Mouse (Mus musculus): ENCODE data around the gene Gm4952. TPM values are rescaled to one million over a fixed set of nuclear protein-coding genes. Genes with fewer than 3 reads are reported as not detected.

The Gm4952 gene
- polyA plus RNA-seq (2015; fragmentation: Nextera tagmentation; extraction: Ambion mirVana) = 0.13 TPM in 1 of 2 replicates, not detected in the other

DNA sequence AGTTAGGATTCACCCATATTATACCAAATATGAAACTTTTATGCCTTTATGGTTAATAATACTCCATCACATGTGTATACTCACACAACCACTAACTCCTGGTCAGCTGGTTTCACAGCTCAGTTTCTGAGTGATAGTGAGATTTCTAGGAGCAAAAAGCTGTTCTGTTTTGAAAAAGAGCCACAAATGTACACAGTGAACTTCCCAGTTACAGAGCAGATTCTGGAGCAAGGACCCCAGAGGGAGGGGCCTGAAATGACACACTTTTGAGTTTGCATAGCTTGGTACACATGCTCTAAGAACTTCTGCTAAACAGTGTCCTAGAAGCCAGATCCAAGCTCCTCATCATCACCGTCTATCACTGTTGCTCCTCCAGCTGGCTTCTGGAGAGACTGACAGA, at the start of gene Gm4952:
Gm4952 (plus strand) TSS at position 301 of the 400 bp plus-strand sequence.
- peaks cover 5% of the 10 kb centered on the region for H3K4me1 ChIP-seq
- H3K9me3 ChIP-seq (replicated peaks) = no peaks in the 10 kb centered on the region
- H3K27ac ChIP-seq (replicated peaks) = no peak within 1 kb of the TSS
- no peak for ATAC-seq (ENCODE audit: insufficient number of reproducible peaks, low FRiP score, low TSS enrichment, low read depth)
- no peak within 1 kb of the TSS for H3K4me2 ChIP-seq (replicated peaks)
- no peak within 1 kb of the TSS for H3K9ac ChIP-seq
- no peaks in the 10 kb centered on the region for H3K27me3 ChIP-seq
- no peaks in the 10 kb centered on the region for H3K36me3 ChIP-seq
- H3K4me3 ChIP-seq (replicated peaks) = no peak within 1 kb of the TSS
- WGBS = 61% methylated on average over 1 of the region's 1 CpGs

DNA sequence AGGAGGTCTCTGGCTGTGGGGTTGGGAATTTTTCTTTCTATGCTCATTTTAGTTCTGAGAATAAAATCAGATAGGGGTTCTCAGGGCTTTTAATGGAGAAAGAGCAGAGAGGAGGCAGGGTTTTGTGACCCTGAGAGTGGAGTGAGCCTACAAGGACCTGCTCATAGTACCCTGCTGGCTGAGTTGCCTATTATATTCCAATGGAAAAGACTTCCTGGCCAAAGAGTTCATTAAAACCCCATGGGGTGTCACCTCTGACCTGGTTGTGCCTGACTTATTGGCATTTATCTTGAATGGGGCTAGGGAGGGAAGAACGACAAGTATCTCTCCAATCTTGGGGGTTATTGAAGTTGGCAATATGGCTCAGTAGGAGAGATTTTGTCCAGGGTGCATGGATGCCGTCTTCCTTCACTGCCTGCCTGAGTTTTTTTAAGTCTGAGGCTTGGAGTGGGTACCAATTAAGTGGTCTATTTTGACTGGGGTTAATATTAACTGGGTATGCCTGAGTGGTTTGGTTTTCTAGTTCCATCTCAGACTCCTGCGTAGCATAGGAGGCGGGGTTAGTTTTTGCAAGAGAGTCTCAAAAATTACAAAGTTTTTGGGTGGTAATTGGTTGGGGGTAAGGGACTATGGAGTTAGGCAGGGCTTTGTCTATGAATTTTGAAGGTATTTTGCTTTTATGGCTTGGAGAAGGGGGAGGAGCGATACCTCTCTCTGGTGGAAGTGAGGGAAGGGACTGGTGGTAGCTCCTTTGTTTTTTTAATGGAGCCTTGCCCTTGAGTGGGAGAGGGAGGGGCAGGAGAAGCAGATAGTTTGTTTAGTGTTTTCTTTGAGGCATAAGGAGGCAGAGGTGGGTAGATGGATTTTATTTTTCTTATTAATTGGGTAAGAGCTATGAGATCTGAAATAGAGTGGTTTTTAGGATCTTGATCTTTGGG, 49.5 kb upstream of the Gm4952 start:
- H3K9ac ChIP-seq = no peak overlapping the region
- ATAC-seq (ENCODE audit: insufficient number of reproducible peaks, low FRiP score, low TSS enrichment, low read depth) = no peak
- H3K27ac ChIP-seq (replicated peaks) = no peak overlapping the region
- H3K4me2 ChIP-seq (replicated peaks) = no peak overlapping the region
- no peaks in the 10 kb centered on the region for H3K27me3 ChIP-seq
- WGBS = 74% methylated on average over 5 of the region's 5 CpGs
- no peaks in the 10 kb centered on the region for H3K36me3 ChIP-seq
- no peak overlapping the region for H3K4me3 ChIP-seq (replicated peaks)
- H3K4me1 ChIP-seq = no peaks in the 10 kb centered on the region
- H3K9me3 ChIP-seq (replicated peaks) = no peaks in the 10 kb centered on the region

DNA sequence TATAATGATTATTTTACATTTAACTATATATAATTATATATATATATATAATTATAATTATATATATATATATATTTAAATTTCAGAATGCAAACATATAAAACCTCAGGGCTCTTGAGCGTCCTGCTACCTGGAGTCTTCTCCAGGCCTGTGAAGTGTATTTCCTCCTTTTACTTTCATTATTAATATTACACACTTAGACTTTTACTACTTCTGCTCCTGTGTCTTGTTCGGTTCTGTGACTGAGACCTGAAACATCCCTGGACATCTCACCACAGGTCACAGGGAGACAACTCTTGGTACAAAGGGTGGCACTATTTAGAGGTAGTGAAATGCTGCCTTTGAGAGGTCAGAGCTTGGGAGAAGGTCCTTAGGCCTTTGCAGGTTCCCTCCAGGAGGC, 43.5 kb upstream of the Gm4952 start:
- H3K36me3 ChIP-seq = no peaks in the 10 kb centered on the region
- H3K4me2 ChIP-seq (replicated peaks) = no peak overlapping the region
- H3K9ac ChIP-seq = no peak overlapping the region
- 94% methylated on average over 2 of the region's 2 CpGs for WGBS
- no peaks in the 10 kb centered on the region for H3K27me3 ChIP-seq
- ATAC-seq (ENCODE audit: insufficient number of reproducible peaks, low FRiP score, low TSS enrichment, low read depth) = no peak
- H3K27ac ChIP-seq (replicated peaks) = no peak overlapping the region
- no peak overlapping the region for H3K4me3 ChIP-seq (replicated peaks)
- H3K4me1 ChIP-seq = no peaks in the 10 kb centered on the region
- H3K9me3 ChIP-seq (replicated peaks) = no peaks in the 10 kb centered on the region

- WGBS = 87% methylated on average over 4 of the region's 4 CpGs
- no peak for ATAC-seq (ENCODE audit: insufficient number of reproducible peaks, low FRiP score, low TSS enrichment, low read depth)
Observed at GRCm38 (mm10) chr19:12558219-12558618, 41.6 kb upstream of the Gm4952 start.

DNA sequence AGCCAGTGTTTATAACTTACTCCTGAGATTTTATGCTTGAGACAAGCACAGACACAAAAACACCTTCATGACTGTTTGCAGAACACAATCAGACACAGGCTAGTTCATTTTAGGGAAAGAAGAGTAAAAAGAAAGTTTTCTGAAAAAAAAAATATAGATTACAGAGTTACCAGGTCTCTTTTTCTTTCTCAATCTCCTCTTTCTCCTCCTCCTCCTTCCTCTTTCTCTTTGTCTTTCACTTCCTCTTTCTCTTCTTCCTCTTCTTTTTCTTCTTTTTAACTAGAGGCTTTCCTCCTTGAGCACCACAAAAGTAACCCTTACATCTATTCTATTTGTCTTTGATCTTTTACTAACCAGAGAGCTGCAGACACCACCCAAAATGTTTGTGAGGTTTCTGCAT, 35.6 kb upstream of the Gm4952 start:
- Histone ChIP-seq H3K4me1 (no peaks in the 10 kb centered on the region), H3K36me3 (no peaks in the 10 kb centered on the region), H3K4me2 (replicated peaks) (no peak overlapping the region), H3K27ac (replicated peaks) (no peak overlapping the region), H3K27me3 (no peaks in the 10 kb centered on the region), H3K9me3 (replicated peaks) (no peaks in the 10 kb centered on the region), H3K9ac (no peak overlapping the region), H3K4me3 (replicated peaks) (no peak overlapping the region)
- ATAC-seq (ENCODE audit: insufficient number of reproducible peaks, low FRiP score, low TSS enrichment, low read depth) = no peak

More at GRCm38 (mm10) chr19:12558219-12558618, 41.6 kb upstream of the Gm4952 start:
- Histone ChIP-seq H3K36me3 (no peaks in the 10 kb centered on the region), H3K9me3 (replicated peaks) (no peaks in the 10 kb centered on the region), H3K4me1 (no peaks in the 10 kb centered on the region), H3K4me3 (replicated peaks) (no peak overlapping the region), H3K4me2 (replicated peaks) (no peak overlapping the region), H3K9ac (no peak overlapping the region), H3K27ac (replicated peaks) (no peak overlapping the region), H3K27me3 (no peaks in the 10 kb centered on the region)

- Histone ChIP-seq H3K4me3 (replicated peaks) (no peak overlapping the region), H3K27ac (replicated peaks) (no peak overlapping the region), H3K4me1 (no peaks in the 10 kb centered on the region), H3K9ac (no peak overlapping the region), H3K36me3 (no peaks in the 10 kb centered on the region), H3K4me2 (replicated peaks) (no peak overlapping the region), H3K9me3 (replicated peaks) (no peaks in the 10 kb centered on the region), H3K27me3 (no peaks in the 10 kb centered on the region)
- WGBS = 31% methylated on average over 4 of the region's 4 CpGs
- no peak for ATAC-seq (ENCODE audit: insufficient number of reproducible peaks, low FRiP score, low TSS enrichment, low read depth)
Observed at GRCm38 (mm10) chr19:12567011-12567410, 32.8 kb upstream of the Gm4952 start.

- Histone ChIP-seq H3K9me3 (replicated peaks) (no peaks in the 10 kb centered on the region), H3K4me3 (replicated peaks) (no peak overlapping the region), H3K4me1 (peaks cover 17% of the 10 kb centered on the region), H3K27me3 (no peaks in the 10 kb centered on the region), H3K27ac (replicated peaks) (no peak overlapping the region), H3K36me3 (no peaks in the 10 kb centered on the region), H3K9ac (no peak overlapping the region), H3K4me2 (replicated peaks) (no peak overlapping the region)
- 73% methylated on average over 2 of the region's 2 CpGs for WGBS
- no peak for ATAC-seq (ENCODE audit: insufficient number of reproducible peaks, low FRiP score, low TSS enrichment, low read depth)
Observed at GRCm38 (mm10) chr19:12570866-12571265, 28.9 kb upstream of the Gm4952 start.

- Histone ChIP-seq H3K9ac (no peak overlapping the region), H3K27ac (replicated peaks) (no peak overlapping the region), H3K9me3 (replicated peaks) (no peaks in the 10 kb centered on the region), H3K27me3 (no peaks in the 10 kb centered on the region), H3K4me3 (replicated peaks) (no peak overlapping the region), H3K36me3 (no peaks in the 10 kb centered on the region), H3K4me2 (replicated peaks) (no peak overlapping the region), H3K4me1 (peaks cover 17% of the 10 kb centered on the region)
- no peak for ATAC-seq (ENCODE audit: insufficient number of reproducible peaks, low FRiP score, low TSS enrichment, low read depth)
- WGBS = 73% methylated on average over 1 of the region's 1 CpGs
Observed at GRCm38 (mm10) chr19:12571687-12572086, 28.1 kb upstream of the Gm4952 start.

- peak overlapping the region; percentile 71 for H3K27ac ChIP-seq (replicated peaks)
- H3K27me3 ChIP-seq = no peaks in the 10 kb centered on the region
- H3K36me3 ChIP-seq = peaks cover 4% of the 10 kb centered on the region; the same call in 1 of the 2 replicates
- H3K4me2 ChIP-seq (replicated peaks) = peak overlapping the region; percentile 55
- H3K9me3 ChIP-seq (replicated peaks) = no peaks in the 10 kb centered on the region
- H3K4me1 ChIP-seq = peaks cover 17% of the 10 kb centered on the region
- H3K4me3 ChIP-seq (replicated peaks) = peak overlapping the region; percentile 38
- H3K9ac ChIP-seq = no peak overlapping the region
- 65% methylated on average over 1 of the region's 1 CpGs for WGBS
- no peak for ATAC-seq (ENCODE audit: insufficient number of reproducible peaks, low FRiP score, low TSS enrichment, low read depth)
Observed at GRCm38 (mm10) chr19:12572614-12573265, 27.0 kb upstream of the Gm4952 start.

DNA sequence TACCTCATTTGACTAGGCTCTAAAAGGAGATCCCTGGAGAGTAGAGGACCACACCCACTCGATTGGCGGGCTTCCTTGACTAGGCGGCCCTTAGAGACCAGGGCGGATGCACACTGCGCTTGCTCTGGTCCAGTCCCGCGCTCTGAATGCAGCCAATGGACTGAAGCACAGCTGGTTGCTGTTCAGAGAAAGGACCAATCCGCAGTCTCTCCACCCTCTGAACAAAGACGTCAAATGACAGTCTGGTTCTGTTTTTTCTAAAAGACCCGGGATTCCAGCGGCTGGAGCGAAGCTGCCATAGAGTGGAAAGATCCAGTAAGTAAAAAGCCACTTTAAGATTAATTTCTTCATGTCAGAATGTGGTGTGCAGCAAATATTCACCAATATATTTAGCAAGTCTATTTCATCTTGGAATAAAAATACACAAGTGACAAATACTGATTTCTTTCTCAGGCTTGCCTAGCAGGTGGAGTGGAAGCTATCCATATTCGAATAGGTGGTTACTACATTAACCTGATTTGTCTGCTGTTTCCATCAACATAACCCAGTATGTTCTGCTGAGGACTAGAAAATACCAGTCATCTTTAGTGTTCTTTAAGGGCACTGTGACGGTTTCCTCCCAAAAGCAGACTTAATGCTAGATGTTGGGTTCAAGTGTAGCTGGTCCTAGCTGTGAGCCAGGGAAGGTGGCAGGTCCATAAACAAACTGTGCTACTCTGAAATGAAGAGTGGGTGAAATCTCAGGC, 26.3 kb upstream of the Gm4952 start:
- Histone ChIP-seq H3K9me3 (replicated peaks) (no peaks in the 10 kb centered on the region), H3K4me2 (replicated peaks) (peak overlapping the region; percentile 55), H3K27ac (replicated peaks) (peak overlapping the region; percentile 71), H3K36me3 (peaks cover 10% of the 10 kb centered on the region; the same call in 1 of the 2 replicates), H3K27me3 (no peaks in the 10 kb centered on the region), H3K4me1 (peaks cover 17% of the 10 kb centered on the region), H3K4me3 (replicated peaks) (peak overlapping the region; percentile 38), H3K9ac (peak overlapping the region; percentile 29; the same call in 1 of the 2 replicates)
- peak; percentile 98 for ATAC-seq (ENCODE audit: insufficient number of reproducible peaks, low FRiP score, low TSS enrichment, low read depth)
- WGBS = 6% methylated on average over 14 of the region's 14 CpGs

- Histone ChIP-seq H3K27ac (replicated peaks) (peak overlapping the region; percentile 71), H3K27me3 (no peaks in the 10 kb centered on the region), H3K9me3 (replicated peaks) (no peaks in the 10 kb centered on the region), H3K4me1 (peaks cover 17% of the 10 kb centered on the region), H3K36me3 (peaks cover 10% of the 10 kb centered on the region; the same call in 1 of the 2 replicates), H3K9ac (peak overlapping the region; percentile 29; the same call in 1 of the 2 replicates), H3K4me3 (replicated peaks) (peak overlapping the region; percentile 38), H3K4me2 (replicated peaks) (peak overlapping the region; percentile 55)
- WGBS = 14% methylated on average over 5 of the region's 5 CpGs
- ATAC-seq (ENCODE audit: insufficient number of reproducible peaks, low FRiP score, low TSS enrichment, low read depth) = no peak
Observed at GRCm38 (mm10) chr19:12574012-12574407, 25.8 kb upstream of the Gm4952 start.

Data from embryonic facial prominence, embryonic 15.5 days (tissue).